Mouse (Mus musculus) lung, embryonic 15.5 days (tissue): Measurements from ENCODE around the gene Rgmb. TPM values are rescaled to one million over a fixed set of nuclear protein-coding genes. Genes with fewer than 3 reads are reported as not detected.

Source experiments
- ATAC-seq: fragments of 200-750 bp; cut with Nextera tagmentation; 2 replicates; pipeline ENCODE4 v1.8.0; 2017; ENCODE audit warnings: moderate number of reproducible peaks, borderline replicate concordance; ENCODE audit not compliant: low FRiP score, low TSS enrichment; ENCODE audit errors: extremely low read depth
- H3K27ac ChIP-seq: fragments of 300-500 bp; sonication (generic); 2 replicates; pipeline ENCODE4 v1.5.1; 2015; ENCODE audit warnings: moderate library complexity, mild to moderate bottlenecking, inconsistent platforms
- H3K27me3 ChIP-seq: fragments of 300-500 bp; sonication (generic); 2 replicates; pipeline ENCODE4 v1.6.1; 2015; ENCODE audit warnings: inconsistent platforms
- H3K36me3 ChIP-seq: fragments of 300-500 bp; sonication (generic); 2 replicates; pipeline ENCODE4 v1.6.1; 2015; ENCODE audit warnings: inconsistent platforms
- H3K4me1 ChIP-seq: fragments of 300-500 bp; sonication (generic); 2 replicates; pipeline ENCODE4 v1.6.1; 2015; ENCODE audit warnings: inconsistent platforms
- H3K4me2 ChIP-seq: fragments of 300-500 bp; sonication (generic); 2 replicates; pipeline ENCODE4 v1.6.1; 2015; ENCODE audit warnings: inconsistent platforms, mild to moderate bottlenecking, moderate library complexity
- H3K4me3 ChIP-seq: fragments of 300-500 bp; sonication (generic); 2 replicates; pipeline ENCODE4 v1.5.1; 2015; ENCODE audit warnings: mild to moderate bottlenecking, inconsistent platforms
- H3K9ac ChIP-seq: fragments of 300-500 bp; sonication (generic); 2 replicates; pipeline ENCODE4 v1.6.1; 2015; ENCODE audit warnings: inconsistent platforms
- H3K9me3 ChIP-seq: fragments of 300-500 bp; sonication (generic); 2 replicates; pipeline ENCODE4 v1.6.1; 2016; ENCODE audit warnings: inconsistent platforms
- WGBS: fragments of 180-500 bp; shearing (Covaris S2); methylation state at CpG from one replicate; pipeline ENCODE4 v1.1.7; 2015; 5-methylcytosine and 5-hydroxymethylcytosine counted together
- polyA plus RNA-seq: library from polyadenylated mRNA; unstranded; fragments of >200 nt; fragmentation: Nextera tagmentation; extraction: Ambion mirVana; gene quantifications from 2 replicates; pipeline ENCODE4 v1.2.1, GENCODE M21; 2015

The Rgmb gene
- polyA plus RNA-seq, 1 experiment from 2014 or later, result 14.6 TPM

GRCm38 (mm10) chr17:15808468-15809374 is 22.1 kb downstream of the Rgmb start:
- Histone ChIP-seq H3K27ac (peak overlapping the region; percentile 73), H3K36me3 (peaks cover 13% of the 10 kb centered on the region; the same call in 1 of the 2 replicates), H3K27me3 (no peaks in the 10 kb centered on the region), H3K9ac (no peak overlapping the region), H3K9me3 (no peaks in the 10 kb centered on the region), H3K4me2 (peak overlapping the region; percentile 1; the same call in 1 of the 2 replicates), H3K4me1 (peaks cover 50% of the 10 kb centered on the region), H3K4me3 (no peak overlapping the region)
- 17% methylated on average over 10 of the region's 10 CpGs for WGBS
- ATAC-seq, result peak; percentile 50; the same call in 1 of the 2 replicates

- no peak for ATAC-seq
- Histone ChIP-seq H3K36me3 (peaks cover 13% of the 10 kb centered on the region; the same call in 1 of the 2 replicates), H3K27ac (peak overlapping the region; percentile 73), H3K9me3 (no peaks in the 10 kb centered on the region), H3K4me2 (0 out of 2 replicates have a peak overlapping the region, but pooled peaks have one; percentile 1), H3K27me3 (no peaks in the 10 kb centered on the region), H3K4me3 (no peak overlapping the region), H3K4me1 (peaks cover 45% of the 10 kb centered on the region), H3K9ac (no peak overlapping the region)
- WGBS, result 28% methylated on average over 4 of the region's 4 CpGs
Observed at GRCm38 (mm10) chr17:15808015-15808414, 22.8 kb downstream of the Rgmb start.

DNA sequence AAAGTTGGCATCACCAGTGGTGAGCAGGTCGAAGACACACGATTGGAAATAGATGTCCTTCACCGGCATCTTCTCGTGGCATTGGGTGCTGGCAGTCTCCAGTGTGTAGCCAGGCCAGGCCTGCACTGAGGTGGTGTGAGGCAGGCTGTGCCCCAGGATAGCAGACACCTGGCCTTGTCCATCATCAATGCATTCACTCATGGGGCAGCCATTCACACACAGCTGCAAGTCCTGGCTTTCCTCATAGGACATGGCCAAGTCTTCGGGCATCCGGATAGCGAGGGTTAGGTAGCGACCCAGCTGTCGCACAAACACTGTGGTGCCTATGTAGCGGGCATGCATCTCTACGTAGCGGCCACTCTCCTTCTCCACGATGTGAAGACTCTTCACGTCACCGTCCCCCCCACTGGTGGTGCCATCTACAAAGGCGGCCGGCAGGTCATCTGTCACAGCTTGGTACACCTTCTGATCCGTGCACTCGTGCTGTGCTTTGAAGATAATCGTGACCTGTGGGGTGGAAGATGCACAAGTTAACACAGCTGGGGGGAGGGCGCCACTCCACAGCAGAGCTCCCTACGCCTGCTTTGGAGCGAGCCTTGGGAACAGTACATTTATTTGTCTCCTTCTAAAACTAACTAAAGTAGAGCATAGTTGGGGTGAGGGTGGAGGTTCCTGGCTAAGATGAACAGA is 23.4 kb downstream of the Rgmb start:
- WGBS, result 83% methylated on average over 23 of the region's 23 CpGs
- no peak for ATAC-seq

GRCm38 (mm10) chr17:15804008-15804812 is 26.6 kb downstream of the Rgmb start:
- H3K9me3 ChIP-seq, result no peaks in the 10 kb centered on the region
- WGBS, result 47% methylated on average over 15 of the region's 15 CpGs
- H3K4me3 ChIP-seq, result no peak overlapping the region
- no peak overlapping the region for H3K9ac ChIP-seq
- no peak; the same call in 1 of the 2 replicates for ATAC-seq
- peaks cover 14% of the 10 kb centered on the region for H3K4me1 ChIP-seq
- no peak overlapping the region for H3K4me2 ChIP-seq
- no peaks in the 10 kb centered on the region for H3K27me3 ChIP-seq
- no peak overlapping the region for H3K27ac ChIP-seq
- peaks cover 13% of the 10 kb centered on the region; the same call in 1 of the 2 replicates for H3K36me3 ChIP-seq

More for the DNA sequence above, 23.4 kb downstream of the Rgmb start:
- H3K27ac ChIP-seq, result no peak overlapping the region
- H3K4me1 ChIP-seq, result peaks cover 40% of the 10 kb centered on the region
- H3K27me3 ChIP-seq, result no peaks in the 10 kb centered on the region
- no peak overlapping the region for H3K4me3 ChIP-seq
- no peaks in the 10 kb centered on the region for H3K9me3 ChIP-seq
- no peak overlapping the region for H3K9ac ChIP-seq
- H3K36me3 ChIP-seq, result peaks cover 13% of the 10 kb centered on the region; the same call in 1 of the 2 replicates
- H3K4me2 ChIP-seq, result no peak overlapping the region

GRCm38 (mm10) chr17:15799195-15799793 is 31.5 kb downstream of the Rgmb start:
- H3K9me3 ChIP-seq, result no peaks in the 10 kb centered on the region
- H3K4me1 ChIP-seq, result no peaks in the 10 kb centered on the region
- ATAC-seq, result no peak
- H3K9ac ChIP-seq, result no peak overlapping the region
- no peak overlapping the region for H3K4me2 ChIP-seq
- WGBS, result 70% methylated on average over 3 of the region's 3 CpGs
- H3K36me3 ChIP-seq, result no peaks in the 10 kb centered on the region
- no peak overlapping the region for H3K27ac ChIP-seq
- no peak overlapping the region for H3K4me3 ChIP-seq
- no peaks in the 10 kb centered on the region for H3K27me3 ChIP-seq

DNA sequence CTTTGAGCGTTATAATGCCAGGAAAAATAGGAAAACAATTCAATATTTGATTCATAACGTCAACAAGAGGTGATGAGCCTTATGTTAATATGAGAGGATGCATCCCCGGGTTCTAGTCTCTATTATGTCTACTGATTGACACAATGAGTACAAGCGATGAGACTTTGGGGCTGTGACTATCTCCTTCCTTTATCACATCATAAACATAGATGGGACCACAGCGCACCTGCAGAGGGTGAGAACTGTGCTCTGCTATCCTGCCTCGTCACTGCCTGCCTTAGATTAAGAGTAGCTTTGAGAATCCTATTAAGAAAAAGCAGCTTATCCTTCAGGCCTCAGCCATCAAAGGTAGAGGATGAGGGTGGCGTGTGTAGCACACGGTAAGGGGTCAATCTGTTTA is 40.1 kb downstream of the Rgmb start:
- Histone ChIP-seq H3K27me3 (no peaks in the 10 kb centered on the region), H3K4me1 (no peaks in the 10 kb centered on the region), H3K4me2 (no peak overlapping the region), H3K9me3 (no peaks in the 10 kb centered on the region), H3K9ac (no peak overlapping the region), H3K4me3 (no peak overlapping the region), H3K27ac (no peak overlapping the region), H3K36me3 (no peaks in the 10 kb centered on the region)
- ATAC-seq, result no peak
- 83% methylated on average over 8 of the region's 8 CpGs for WGBS

DNA sequence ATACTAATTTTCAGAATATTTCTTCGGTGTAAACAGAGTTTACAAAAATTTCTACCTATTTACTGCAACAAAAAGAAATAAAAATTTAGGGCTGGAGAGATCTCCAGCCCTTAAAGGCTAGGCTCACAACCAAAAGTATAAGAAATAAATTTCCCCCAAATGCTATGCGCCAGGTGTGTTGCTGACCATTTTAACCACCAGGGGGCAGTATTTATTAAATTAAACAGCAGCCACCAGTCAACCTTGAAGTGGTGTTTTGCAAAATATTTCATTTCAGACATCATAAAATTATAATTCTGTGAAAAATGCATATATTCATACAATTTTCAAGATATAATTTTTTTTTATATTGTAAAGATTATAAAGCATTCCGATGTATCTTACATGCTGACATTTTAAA is 43.8 kb downstream of the Rgmb start:
- Histone ChIP-seq H3K9ac (no peak overlapping the region), H3K4me2 (no peak overlapping the region), H3K9me3 (no peaks in the 10 kb centered on the region), H3K4me3 (no peak overlapping the region), H3K36me3 (no peaks in the 10 kb centered on the region), H3K27me3 (no peaks in the 10 kb centered on the region), H3K4me1 (no peaks in the 10 kb centered on the region), H3K27ac (no peak overlapping the region)
- 27% methylated on average over 3 of the region's 3 CpGs for WGBS
- ATAC-seq, result no peak

GRCm38 (mm10) chr17:15777979-15778378 is 52.9 kb downstream of the Rgmb start:
- no peaks in the 10 kb centered on the region for H3K36me3 ChIP-seq
- no peak overlapping the region for H3K27ac ChIP-seq
- H3K4me3 ChIP-seq, result no peak overlapping the region
- WGBS, result 84% methylated on average over 6 of the region's 6 CpGs
- no peaks in the 10 kb centered on the region for H3K9me3 ChIP-seq
- H3K4me1 ChIP-seq, result no peaks in the 10 kb centered on the region
- H3K9ac ChIP-seq, result no peak overlapping the region
- H3K27me3 ChIP-seq, result no peaks in the 10 kb centered on the region
- no peak overlapping the region for H3K4me2 ChIP-seq
- ATAC-seq, result no peak

DNA sequence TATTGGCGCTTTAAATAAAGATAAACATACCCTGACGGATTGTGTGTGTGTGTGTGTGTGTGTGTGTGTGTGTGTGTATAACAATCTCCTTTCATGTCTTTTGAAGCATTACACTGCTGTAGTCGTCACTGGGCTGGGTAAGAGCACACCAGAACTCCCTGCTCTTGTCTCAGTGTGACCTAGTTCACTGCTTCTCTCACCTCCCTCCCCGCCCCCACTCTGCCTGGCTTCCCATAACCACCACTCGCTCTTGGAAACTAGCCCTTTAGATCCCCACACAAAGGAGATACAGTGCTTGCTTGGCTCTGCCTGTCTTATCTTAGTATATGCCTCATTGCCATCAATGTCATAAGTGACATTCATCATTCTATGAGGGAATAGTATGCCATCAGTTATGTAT is 54.5 kb downstream of the Rgmb start:
- H3K4me1 ChIP-seq, result no peaks in the 10 kb centered on the region
- 55% methylated on average over 5 of the region's 5 CpGs for WGBS

DNA sequence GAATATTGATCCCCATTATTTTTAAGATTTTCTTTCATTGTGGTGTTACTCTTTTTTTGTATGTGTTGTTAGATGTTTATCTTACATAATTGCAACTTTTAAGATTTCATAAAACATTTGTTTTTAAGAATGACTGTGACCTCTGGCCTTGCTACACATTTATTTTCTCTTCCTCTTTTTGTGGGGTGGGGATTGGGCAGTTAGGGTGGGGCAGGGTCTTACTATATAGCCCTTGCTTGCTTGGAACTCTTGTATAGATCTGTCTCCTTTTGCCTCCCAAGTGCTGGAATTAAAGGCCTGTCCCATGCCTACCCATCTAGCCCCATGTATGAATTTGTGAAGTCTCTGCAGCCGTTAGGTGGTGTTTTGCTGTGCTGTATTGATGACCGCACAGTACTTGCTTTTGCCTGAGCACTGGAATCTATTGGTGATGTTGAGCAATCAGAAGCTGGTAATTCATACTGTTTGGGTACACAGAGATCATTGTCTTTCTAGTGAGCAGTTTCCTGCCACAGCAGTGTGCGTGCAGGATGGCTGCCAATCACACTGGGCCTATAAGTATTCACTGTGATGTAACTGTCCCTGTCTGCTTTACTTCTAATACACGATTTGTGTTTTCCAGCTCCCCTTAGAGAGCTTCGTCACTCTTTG is 56.1 kb downstream of the Rgmb start:
- 71% methylated on average over 5 of the region's 5 CpGs for WGBS
- Histone ChIP-seq H3K36me3 (peaks cover 23% of the 10 kb centered on the region), H3K9me3 (no peaks in the 10 kb centered on the region), H3K27me3 (no peaks in the 10 kb centered on the region), H3K4me3 (no peak overlapping the region), H3K9ac (no peak overlapping the region), H3K4me2 (no peak overlapping the region), H3K4me1 (no peaks in the 10 kb centered on the region), H3K27ac (no peak overlapping the region)
- peak; percentile 14; the same call in 1 of the 2 replicates for ATAC-seq

More for the DNA sequence above, 54.5 kb downstream of the Rgmb start:
- no peak overlapping the region for H3K27ac ChIP-seq
- peaks cover 7% of the 10 kb centered on the region for H3K36me3 ChIP-seq
- H3K9me3 ChIP-seq, result no peaks in the 10 kb centered on the region
- H3K4me2 ChIP-seq, result no peak overlapping the region
- H3K9ac ChIP-seq, result no peak overlapping the region
- H3K4me3 ChIP-seq, result no peak overlapping the region
- H3K27me3 ChIP-seq, result no peaks in the 10 kb centered on the region
- no peak for ATAC-seq

GRCm38 (mm10) chr17:15773956-15774355 is 56.9 kb downstream of the Rgmb start:
- Histone ChIP-seq H3K4me1 (no peaks in the 10 kb centered on the region), H3K27ac (no peak overlapping the region), H3K4me2 (no peak overlapping the region), H3K27me3 (no peaks in the 10 kb centered on the region), H3K9ac (no peak overlapping the region), H3K4me3 (no peak overlapping the region), H3K9me3 (no peaks in the 10 kb centered on the region), H3K36me3 (peaks cover 30% of the 10 kb centered on the region)
- no peak for ATAC-seq
- 61% methylated on average over 6 of the region's 6 CpGs for WGBS
